Mouse (Mus musculus) C2C12 (cell line): ENCODE data around the gene Fxyd5. TPM values are rescaled to one million over a fixed set of nuclear protein-coding genes. Genes with fewer than 3 reads are reported as not detected.

Source experiments
- H3K27me3 ChIP-seq: one replicate; pipeline ENCODE4 v1.6.1; 2011; ENCODE audit not compliant: control insufficient read depth, insufficient read depth, insufficient read length
- H3K36me3 ChIP-seq: one replicate; pipeline ENCODE4 v1.6.1; 2011; ENCODE audit not compliant: control insufficient read depth, insufficient read depth
- H3K4me3 ChIP-seq: one replicate; pipeline ENCODE4 v1.5.1; 2011; ENCODE audit warnings: mild to moderate bottlenecking, control low read depth; ENCODE audit not compliant: poor library complexity, insufficient read depth, severe bottlenecking
- H3K79me2 ChIP-seq: one replicate; pipeline ENCODE4 v1.6.1; 2011; ENCODE audit not compliant: control insufficient read depth, insufficient read depth
- H3K79me3 ChIP-seq: one replicate; pipeline ENCODE4 v1.6.1; 2011; ENCODE audit warnings: low read depth, control low read depth
- H3ac ChIP-seq: one replicate; pipeline ENCODE3; 2011; ENCODE audit warnings: low read depth; ENCODE audit not compliant: control insufficient read depth, insufficient read length
- CEBPB ChIP-seq: IDR thresholded peaks from one replicate; pipeline ENCODE4 v1.6.1; 2011; ENCODE audit warnings: low read depth, mild to moderate bottlenecking, control low read depth, moderate library complexity
- CTCF ChIP-seq: IDR thresholded peaks from one replicate; pipeline ENCODE4 v1.5.1; 2011; ENCODE audit not compliant: control insufficient read depth, insufficient read depth, insufficient read length
- FOSL1 ChIP-seq: IDR thresholded peaks from one replicate; pipeline ENCODE4 v1.8.0; 2011; ENCODE audit warnings: mild to moderate bottlenecking, low read length; ENCODE audit not compliant: poor library complexity, insufficient read depth, severe bottlenecking
- MAX ChIP-seq: IDR thresholded peaks from one replicate; pipeline ENCODE4 v1.6.1; 2011; ENCODE audit warnings: mild to moderate bottlenecking, control low read depth
- MYOD1 ChIP-seq: IDR thresholded peaks from one replicate; pipeline ENCODE4 v1.6.1; 2011; ENCODE audit warnings: low read depth; ENCODE audit not compliant: control insufficient read depth, insufficient read length
- MYOG ChIP-seq: IDR thresholded peaks from one replicate; pipeline ENCODE4 v1.6.1; 2011; ENCODE audit not compliant: control insufficient read depth, insufficient read length; ENCODE audit errors: extremely low read depth
- USF1 ChIP-seq: IDR thresholded peaks from one replicate; pipeline ENCODE4 v1.6.1; 2011; ENCODE audit warnings: low read depth, mild to moderate bottlenecking, control low read depth, moderate library complexity
- polyA plus RNA-seq: library from polyadenylated mRNA; unstranded; fragments of >200 nt; fragmentation: generic; extraction: Trizol; gene quantifications from one replicate; pipeline ENCODE4 v1.2.1, GENCODE M21; 2012; ENCODE audit warnings: missing spikeins

Fxyd5 gene
- polyA plus RNA-seq, 1 experiment, result 103 TPM

- TF ChIP-seq MYOD1 (no peak), MYOG (no peak), FOSL1 (no peak), CEBPB (no peak), CTCF (no peak), MAX (no peak), USF1 (no peak)
- Histone ChIP-seq H3K79me2 (no peaks in the 10 kb centered on the region), H3ac (no peak overlapping the region), H3K4me3 (no peak overlapping the region), H3K36me3 (no peaks in the 10 kb centered on the region), H3K27me3 (no peaks in the 10 kb centered on the region), H3K79me3 (no peaks in the 10 kb centered on the region)
Measured at GRCm38 (mm10) chr7:31028609-31029008, 13.7 kb downstream of the Fxyd5 start.

GRCm38 (mm10) chr7:31017104-31017901 lies 25.0 kb downstream of the Fxyd5 start:
- H3ac ChIP-seq, result no peak overlapping the region
- H3K4me3 ChIP-seq, result no peak overlapping the region
- H3K79me3 ChIP-seq, result no peaks in the 10 kb centered on the region
- H3K79me2 ChIP-seq, result no peaks in the 10 kb centered on the region
- no peaks in the 10 kb centered on the region for H3K36me3 ChIP-seq
- TF ChIP-seq MYOG, result no peak
- TF ChIP-seq CTCF, result no peak
- TF ChIP-seq USF1, result no peak
- peak; percentile 80 for TF ChIP-seq MYOD1
- no peak for TF ChIP-seq MAX
- TF ChIP-seq CEBPB, result no peak
- no peaks in the 10 kb centered on the region for H3K27me3 ChIP-seq

GRCm38 (mm10) chr7:31012971-31013370 lies 29.3 kb downstream of the Fxyd5 start:
- Histone ChIP-seq H3K36me3 (no peaks in the 10 kb centered on the region), H3K79me2 (no peaks in the 10 kb centered on the region), H3K79me3 (no peaks in the 10 kb centered on the region), H3K27me3 (no peaks in the 10 kb centered on the region), H3ac (no peak overlapping the region), H3K4me3 (no peak overlapping the region)
- TF ChIP-seq CTCF, result no peak
- no peak for TF ChIP-seq MYOD1
- no peak for TF ChIP-seq USF1
- TF ChIP-seq MYOG, result no peak
- no peak for TF ChIP-seq FOSL1
- TF ChIP-seq MAX, result no peak
- TF ChIP-seq CEBPB, result no peak

- Histone ChIP-seq H3K79me2 (no peaks in the 10 kb centered on the region), H3K36me3 (no peaks in the 10 kb centered on the region), H3K4me3 (no peak overlapping the region), H3ac (no peak overlapping the region), H3K27me3 (no peaks in the 10 kb centered on the region), H3K79me3 (no peaks in the 10 kb centered on the region)
- TF ChIP-seq CEBPB (no peak), FOSL1 (no peak), MYOG (no peak), MYOD1 (no peak), CTCF (no peak), USF1 (no peak), MAX (no peak)
Measured at GRCm38 (mm10) chr7:31008889-31009288, 33.4 kb downstream of the Fxyd5 start.

GRCm38 (mm10) chr7:31008175-31008574 lies 34.1 kb downstream of the Fxyd5 start:
- no peaks in the 10 kb centered on the region for H3K36me3 ChIP-seq
- no peaks in the 10 kb centered on the region for H3K79me3 ChIP-seq
- no peak overlapping the region for H3ac ChIP-seq
- H3K4me3 ChIP-seq, result no peak overlapping the region
- no peaks in the 10 kb centered on the region for H3K79me2 ChIP-seq
- no peaks in the 10 kb centered on the region for H3K27me3 ChIP-seq
- TF ChIP-seq CTCF, result no peak
- no peak for TF ChIP-seq USF1
- TF ChIP-seq FOSL1, result no peak
- TF ChIP-seq MYOG, result no peak
- TF ChIP-seq MAX, result no peak
- no peak for TF ChIP-seq MYOD1
- TF ChIP-seq CEBPB, result no peak
